Mouse (Mus musculus) midbrain, embryonic 13.5 days (tissue): ENCODE measurements around the gene Pip5k1c. TPM values are rescaled to one million over a fixed set of nuclear protein-coding genes. Genes with fewer than 3 reads are reported as not detected.

Experiments
- ATAC-seq: fragments of 200-750 bp; cut with Nextera tagmentation; 2 replicates; pipeline ENCODE4 v1.8.0; 2017; ENCODE audit warnings: mild to moderate bottlenecking, moderate TSS enrichment, moderate library complexity
- H3K27ac ChIP-seq: fragments of 300-500 bp; sonication (generic); 2 replicates; pipeline ENCODE4 v1.5.1; 2015; ENCODE audit warnings: inconsistent platforms, mild to moderate bottlenecking, moderate library complexity
- H3K27me3 ChIP-seq: fragments of 300-500 bp; sonication (generic); 2 replicates; pipeline ENCODE4 v1.6.1; 2015; ENCODE audit warnings: mild to moderate bottlenecking, inconsistent platforms
- H3K36me3 ChIP-seq: fragments of 300-500 bp; sonication (generic); 2 replicates; pipeline ENCODE4 v1.6.1; 2015; ENCODE audit warnings: mild to moderate bottlenecking, inconsistent platforms
- H3K4me1 ChIP-seq: fragments of 300-500 bp; sonication (generic); replicated peaks from 2 replicates; pipeline ENCODE4 v1.6.1; 2015; ENCODE audit warnings: inconsistent platforms
- H3K4me2 ChIP-seq: fragments of 300-500 bp; sonication (generic); replicated peaks from 2 replicates; pipeline ENCODE4 v1.6.1; 2015; ENCODE audit warnings: moderate library complexity, mild to moderate bottlenecking, inconsistent platforms
- H3K4me3 ChIP-seq: fragments of 300-500 bp; sonication (generic); replicated peaks from 2 replicates; pipeline ENCODE4 v1.5.1; 2015; ENCODE audit warnings: mild to moderate bottlenecking, inconsistent platforms
- H3K9ac ChIP-seq: fragments of 300-500 bp; sonication (generic); replicated peaks from 2 replicates; pipeline ENCODE4 v1.6.1; 2015; ENCODE audit warnings: mild to moderate bottlenecking, inconsistent platforms
- H3K9me3 ChIP-seq: fragments of 300-500 bp; sonication (generic); 2 replicates; pipeline ENCODE4 v1.6.1; 2016; ENCODE audit warnings: mild to moderate bottlenecking, inconsistent platforms
- WGBS: fragments of 180-500 bp; shearing (Covaris S2); methylation state at CpG from one replicate; pipeline ENCODE4 v1.1.7; 2015; 5-methylcytosine and 5-hydroxymethylcytosine counted together
- polyA plus RNA-seq: library from polyadenylated mRNA; unstranded; fragments of >200 nt; fragmentation: Nextera tagmentation; extraction: Ambion mirVana; gene quantifications from 2 replicates; pipeline ENCODE4 v1.2.1, GENCODE M21; 2015

Gene Pip5k1c
- polyA plus RNA-seq: 92.8 and 99.6 TPM in 2 replicates

- under 1% methylated on average over 63 of the region's 80 CpGs for WGBS
- Histone ChIP-seq H3K36me3 (peaks cover 5% of the 10 kb centered on the region; the same call in 1 of the 2 replicates), H3K9me3 (no peaks in the 10 kb centered on the region)
These were observed at the start of gene Pip5k1c for GRCm38 (mm10) chr10:81292554-81293333. TSS of gene Pip5k1c (plus strand) at chr10:81292963.

GRCm38 (mm10) chr10:81244146-81244545 is 48.6 kb upstream of the Pip5k1c start:
- Histone ChIP-seq H3K9ac (no peak overlapping the region), H3K27me3 (peaks cover 51% of the 10 kb centered on the region)

More at GRCm38 (mm10) chr10:81292554-81293333, at the start of gene Pip5k1c:
- H3K4me2 ChIP-seq: peak within 1 kb of the TSS; percentile 93
- peaks cover 42% of the 10 kb centered on the region for H3K4me1 ChIP-seq
- peak within 1 kb of the TSS; percentile 87 for H3K4me3 ChIP-seq
- peak within 1 kb of the TSS; percentile 91 for H3K27ac ChIP-seq
- peaks cover 26% of the 10 kb centered on the region for H3K27me3 ChIP-seq
- ATAC-seq: peak; percentile 94
- peak within 1 kb of the TSS; percentile 93 for H3K9ac ChIP-seq

GRCm38 (mm10) chr10:81244595-81244994 is 48.2 kb upstream of the Pip5k1c start:
- WGBS: 11% methylated on average over 17 of the region's 17 CpGs
- H3K27ac ChIP-seq: no peak overlapping the region
- peaks cover 15% of the 10 kb centered on the region; the same call in 1 of the 2 replicates for H3K36me3 ChIP-seq
- no peak overlapping the region for H3K4me2 ChIP-seq
- H3K27me3 ChIP-seq: peaks cover 46% of the 10 kb centered on the region
- H3K4me3 ChIP-seq: no peak overlapping the region
- H3K4me1 ChIP-seq: peaks cover 7% of the 10 kb centered on the region
- peak; percentile 75 for ATAC-seq
- no peaks in the 10 kb centered on the region for H3K9me3 ChIP-seq
- H3K9ac ChIP-seq: 0 out of 2 replicates have a peak overlapping the region, but pooled peaks have one; percentile 1

More at GRCm38 (mm10) chr10:81244146-81244545, 48.6 kb upstream of the Pip5k1c start:
- Histone ChIP-seq H3K27ac (no peak overlapping the region), H3K4me3 (no peak overlapping the region), H3K36me3 (peaks cover 15% of the 10 kb centered on the region; the same call in 1 of the 2 replicates), H3K9me3 (no peaks in the 10 kb centered on the region), H3K4me1 (peaks cover 11% of the 10 kb centered on the region), H3K4me2 (no peak overlapping the region)
- ATAC-seq: peak; percentile 25; the same call in 1 of the 2 replicates
- 74% methylated on average over 4 of the region's 4 CpGs for WGBS

- 0 out of 2 replicates have a peak overlapping the region, but pooled peaks have one; percentile 1 for H3K9ac ChIP-seq
- H3K4me3 ChIP-seq: no peak overlapping the region
- H3K9me3 ChIP-seq: no peaks in the 10 kb centered on the region
- H3K27ac ChIP-seq: no peak overlapping the region
- H3K36me3 ChIP-seq: peaks cover 18% of the 10 kb centered on the region; the same call in 1 of the 2 replicates
- peaks cover 2% of the 10 kb centered on the region for H3K4me1 ChIP-seq
- H3K27me3 ChIP-seq: peaks cover 40% of the 10 kb centered on the region
- 90% methylated on average over 6 of the region's 6 CpGs for WGBS
- ATAC-seq: no peak
- H3K4me2 ChIP-seq: no peak overlapping the region
These were observed 47.6 kb upstream of the Pip5k1c start for GRCm38 (mm10) chr10:81245166-81245565.

GRCm38 (mm10) chr10:81247804-81248203 is 45.0 kb upstream of the Pip5k1c start:
- H3K4me1 ChIP-seq: peaks cover 6% of the 10 kb centered on the region
- WGBS: 91% methylated on average over 2 of the region's 2 CpGs
- ATAC-seq: no peak
- H3K4me2 ChIP-seq: no peak overlapping the region
- H3K36me3 ChIP-seq: peaks cover 18% of the 10 kb centered on the region; the same call in 1 of the 2 replicates
- peaks cover 46% of the 10 kb centered on the region for H3K27me3 ChIP-seq
- no peak overlapping the region for H3K27ac ChIP-seq
- no peak overlapping the region for H3K9ac ChIP-seq
- no peak overlapping the region for H3K4me3 ChIP-seq
- H3K9me3 ChIP-seq: no peaks in the 10 kb centered on the region

- Histone ChIP-seq H3K27me3 (peaks cover 45% of the 10 kb centered on the region), H3K9me3 (no peaks in the 10 kb centered on the region), H3K27ac (no peak overlapping the region), H3K4me3 (no peak overlapping the region), H3K36me3 (peaks cover 12% of the 10 kb centered on the region; the same call in 1 of the 2 replicates), H3K4me2 (no peak overlapping the region), H3K9ac (no peak overlapping the region), H3K4me1 (peaks cover 11% of the 10 kb centered on the region)
- ATAC-seq: no peak
- WGBS: 84% methylated on average over 8 of the region's 8 CpGs
These were observed 43.3 kb upstream of the Pip5k1c start for GRCm38 (mm10) chr10:81249442-81249841.

- ATAC-seq: peak; percentile 71
- Histone ChIP-seq H3K9me3 (no peaks in the 10 kb centered on the region), H3K4me3 (peak within 1 kb of the TSS; percentile 31), H3K36me3 (peaks cover 12% of the 10 kb centered on the region; the same call in 1 of the 2 replicates), H3K27me3 (peaks cover 64% of the 10 kb centered on the region), H3K4me2 (peak within 1 kb of the TSS; percentile 55), H3K9ac (peak within 1 kb of the TSS; percentile 61), H3K27ac (no peak within 1 kb of the TSS), H3K4me1 (peaks cover 19% of the 10 kb centered on the region)
- 8% methylated on average over 44 of the region's 44 CpGs for WGBS
These were observed 40.0 kb upstream of the Pip5k1c start, which contains the start of gene Matk for GRCm38 (mm10) chr10:81252424-81253419. TSS of gene Matk (plus strand) at chr10:81252935.

- H3K27me3 ChIP-seq: peaks cover 85% of the 10 kb centered on the region
- no peak overlapping the region for H3K4me2 ChIP-seq
- H3K27ac ChIP-seq: no peak overlapping the region
- peaks cover 35% of the 10 kb centered on the region for H3K4me1 ChIP-seq
- 74% methylated on average over 1 of the region's 1 CpGs for WGBS
- H3K4me3 ChIP-seq: no peak overlapping the region
- no peak overlapping the region for H3K9ac ChIP-seq
- no peak for ATAC-seq
- peaks cover 3% of the 10 kb centered on the region; the same call in 1 of the 2 replicates for H3K36me3 ChIP-seq
- H3K9me3 ChIP-seq: no peaks in the 10 kb centered on the region
These were observed 37.9 kb upstream of the Pip5k1c start for GRCm38 (mm10) chr10:81254886-81255285.

- Histone ChIP-seq H3K4me2 (peak overlapping the region; percentile 76), H3K27ac (no peak overlapping the region), H3K9ac (peak overlapping the region; percentile 62), H3K36me3 (peaks cover 12% of the 10 kb centered on the region), H3K27me3 (peaks cover 72% of the 10 kb centered on the region), H3K9me3 (0 out of 2 replicates have a peak, but pooled peaks cover 7% of the 10 kb centered on the region), H3K4me1 (peaks cover 35% of the 10 kb centered on the region), H3K4me3 (peak overlapping the region; percentile 45)
- ATAC-seq: 0 out of 2 replicates have a peak, but pooled peaks have one; percentile 21
- 2% methylated on average over 62 of the region's 62 CpGs for WGBS
These were observed 35.4 kb upstream of the Pip5k1c start for GRCm38 (mm10) chr10:81257158-81258039.

- no peak overlapping the region for H3K4me3 ChIP-seq
- no peak overlapping the region for H3K4me2 ChIP-seq
- no peak overlapping the region for H3K27ac ChIP-seq
- H3K9ac ChIP-seq: 0 out of 2 replicates have a peak overlapping the region, but pooled peaks have one; percentile 6
- WGBS: 42% methylated on average over 21 of the region's 21 CpGs
- peaks cover 26% of the 10 kb centered on the region for H3K4me1 ChIP-seq
- peaks cover 30% of the 10 kb centered on the region for H3K36me3 ChIP-seq
- H3K27me3 ChIP-seq: peaks cover 54% of the 10 kb centered on the region
- H3K9me3 ChIP-seq: 0 out of 2 replicates have a peak, but pooled peaks cover 7% of the 10 kb centered on the region
- ATAC-seq: peak; percentile 7; the same call in 1 of the 2 replicates
These were observed 33.4 kb upstream of the Pip5k1c start for GRCm38 (mm10) chr10:81259225-81259884.
